Mouse (Mus musculus): ENCODE data around the gene Syt12. TPM values are rescaled to one million over a fixed set of nuclear protein-coding genes. Genes with fewer than 3 reads are reported as not detected.
A peak's percentile ranks its signal among the peaks of the same experiment; 100 is the strongest.
"Not testable (repeated sequence)": the region's sequence is repeated elsewhere in the genome, so short reads cannot be mapped to it uniquely, and the experiment has no call there.

The Syt12 gene
- polyA plus RNA-seq, 1 experiment from 2014 or later: 2.5 TPM

- no peak overlapping the region for H3K4me3 ChIP-seq (ENCODE audit: low read depth, low read length)
- peak; percentile 80 for DNase-seq (ENCODE audit: low spot score)
- no peak for ATAC-seq (ENCODE audit: low FRiP score, low TSS enrichment)
- WGBS: 13% methylated on average over 11 of the region's 11 CpGs
- H3K36me3 ChIP-seq (ENCODE audit: control insufficient read depth, insufficient read depth, low read length): no peaks in the 10 kb centered on the region
- H3K27ac ChIP-seq (replicated peaks): no peak overlapping the region
- no peaks in the 10 kb centered on the region for H3K9me3 ChIP-seq (ENCODE audit: control insufficient read depth, low read length)
- H3K4me1 ChIP-seq (replicated peaks; ENCODE audit: control insufficient read depth, insufficient read depth): no peaks in the 10 kb centered on the region
- no peak overlapping the region for H3K4me2 ChIP-seq (replicated peaks; ENCODE audit: low read depth)
- no peak overlapping the region for H3K9ac ChIP-seq (ENCODE audit: low read length)
- no peak for TF ChIP-seq EP300 (optimal IDR thresholded peaks at IDR 0.05)
- TF ChIP-seq CTCF (IDR thresholded peaks at IDR 0.05; ENCODE audit: low read depth): peak; percentile 78
- no peaks in the 10 kb centered on the region for H3K27me3 ChIP-seq (ENCODE audit: control insufficient read depth, insufficient read depth, low read length)
Observed at GRCm38 (mm10) chr19:4456227-4456626, 21.0 kb downstream of the Syt12 start.

DNA sequence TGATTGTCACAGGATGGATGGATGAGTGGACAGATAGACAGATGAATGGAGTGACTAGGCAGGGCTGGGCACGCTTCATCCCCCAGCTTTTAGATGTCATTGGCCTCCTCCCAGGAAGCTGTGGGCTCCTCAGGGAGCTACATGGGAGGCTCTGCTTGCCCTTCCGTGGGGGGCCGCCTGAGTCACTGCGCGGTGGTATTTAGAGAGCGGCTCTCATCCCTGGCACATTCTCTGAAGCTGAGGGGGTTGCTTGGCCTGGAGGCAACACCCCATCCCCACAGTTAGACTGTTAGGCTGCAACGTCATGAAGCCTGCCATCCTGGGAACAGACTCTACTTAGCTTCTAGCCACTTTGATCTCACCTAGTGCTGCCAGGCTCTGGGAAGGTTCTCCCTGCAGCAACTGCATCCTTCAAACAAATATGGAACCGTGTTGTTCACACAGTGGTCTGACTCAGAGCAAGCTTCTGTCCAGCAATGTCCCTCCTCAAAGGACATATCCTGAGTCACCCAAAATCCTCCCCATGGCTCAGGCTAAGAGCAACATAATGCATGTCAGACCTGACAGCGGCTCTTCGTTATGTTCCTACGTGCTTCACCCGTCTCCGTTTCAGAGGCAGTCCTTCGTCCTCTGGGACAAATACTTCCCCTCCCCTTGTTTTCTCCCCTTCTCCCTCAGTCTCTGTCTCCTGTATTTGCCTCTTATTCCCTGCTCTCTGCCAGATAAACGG, 22.0 kb downstream of the Syt12 start:
- H3K9ac ChIP-seq (ENCODE audit: low read length): no peak overlapping the region
- 77% methylated on average over 15 of the region's 15 CpGs for WGBS
- no peak for DNase-seq (ENCODE audit: low spot score)
- H3K9me3 ChIP-seq (ENCODE audit: control insufficient read depth, low read length): no peaks in the 10 kb centered on the region
- no peak overlapping the region for H3K4me2 ChIP-seq (replicated peaks; ENCODE audit: low read depth)
- H3K27ac ChIP-seq (replicated peaks): no peak overlapping the region
- H3K4me3 ChIP-seq (ENCODE audit: low read depth, low read length): no peak overlapping the region
- TF ChIP-seq CTCF (IDR thresholded peaks at IDR 0.05; ENCODE audit: low read depth): no peak
- no peak for TF ChIP-seq EP300 (optimal IDR thresholded peaks at IDR 0.05)
- no peaks in the 10 kb centered on the region for H3K36me3 ChIP-seq (ENCODE audit: control insufficient read depth, insufficient read depth, low read length)
- no peaks in the 10 kb centered on the region for H3K4me1 ChIP-seq (replicated peaks; ENCODE audit: control insufficient read depth, insufficient read depth)
- H3K27me3 ChIP-seq (ENCODE audit: control insufficient read depth, insufficient read depth, low read length): no peaks in the 10 kb centered on the region
- ATAC-seq (ENCODE audit: low FRiP score, low TSS enrichment): no peak

DNA sequence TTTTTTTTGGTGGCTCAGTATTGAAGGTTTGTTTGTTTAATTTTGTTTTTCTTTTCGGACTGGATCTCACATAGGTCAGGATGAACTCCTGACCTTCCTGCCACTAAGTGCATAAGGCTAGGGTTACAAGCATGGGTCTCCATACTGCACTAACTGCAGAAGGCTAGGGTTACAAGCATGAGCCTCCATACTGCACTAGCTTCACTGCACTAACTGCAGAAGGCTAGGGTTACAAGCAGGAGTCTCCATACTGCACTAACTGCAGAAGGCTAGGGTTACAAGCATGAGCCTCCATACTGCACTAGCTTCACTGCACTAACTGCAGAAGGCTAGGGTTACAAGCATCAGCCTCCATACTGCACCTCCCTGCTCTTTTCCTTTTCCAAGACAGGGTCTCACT, 23.2 kb downstream of the Syt12 start:
- not testable (repeated sequence) for H3K9ac ChIP-seq (ENCODE audit: low read length); H3K4me2 ChIP-seq (replicated peaks; ENCODE audit: low read depth); H3K36me3 ChIP-seq (ENCODE audit: control insufficient read depth, insufficient read depth, low read length); H3K4me1 ChIP-seq (replicated peaks; ENCODE audit: control insufficient read depth, insufficient read depth); H3K9me3 ChIP-seq (ENCODE audit: control insufficient read depth, low read length); DNase-seq (ENCODE audit: low spot score); ATAC-seq (ENCODE audit: low FRiP score, low TSS enrichment); H3K27ac ChIP-seq (replicated peaks); H3K4me3 ChIP-seq (ENCODE audit: low read depth, low read length); H3K27me3 ChIP-seq (ENCODE audit: control insufficient read depth, insufficient read depth, low read length)
- WGBS: 16% methylated on average over 1 of the region's 1 CpGs

- no peak for ATAC-seq (ENCODE audit: low FRiP score, low TSS enrichment)
- Histone ChIP-seq H3K27ac (replicated peaks) (peak overlapping the region; percentile 77; the same call in 1 of the 2 replicates), H3K9ac (ENCODE audit: low read length) (no peak overlapping the region; the same call in 1 of the 2 replicates), H3K9me3 (ENCODE audit: control insufficient read depth, low read length) (no peaks in the 10 kb centered on the region), H3K27me3 (ENCODE audit: control insufficient read depth, insufficient read depth, low read length) (no peaks in the 10 kb centered on the region), H3K4me1 (replicated peaks; ENCODE audit: control insufficient read depth, insufficient read depth) (no peaks in the 10 kb centered on the region), H3K4me3 (ENCODE audit: low read depth, low read length) (no peak overlapping the region), H3K36me3 (ENCODE audit: control insufficient read depth, insufficient read depth, low read length) (no peaks in the 10 kb centered on the region), H3K4me2 (replicated peaks; ENCODE audit: low read depth) (no peak overlapping the region)
- no peak for DNase-seq (ENCODE audit: low spot score)
- 49% methylated on average over 4 of the region's 4 CpGs for WGBS
- TF ChIP-seq CTCF (IDR thresholded peaks at IDR 0.05; ENCODE audit: low read depth): no peak
- no peak for TF ChIP-seq EP300 (optimal IDR thresholded peaks at IDR 0.05)
Observed at GRCm38 (mm10) chr19:4452525-4452924, 24.7 kb downstream of the Syt12 start.

GRCm38 (mm10) chr19:4451965-4452364, 25.3 kb downstream of the Syt12 start:
- no peaks in the 10 kb centered on the region for H3K9me3 ChIP-seq (ENCODE audit: control insufficient read depth, low read length)
- H3K4me3 ChIP-seq (ENCODE audit: low read depth, low read length): no peak overlapping the region
- no peak for TF ChIP-seq EP300 (optimal IDR thresholded peaks at IDR 0.05)
- no peak for TF ChIP-seq CTCF (IDR thresholded peaks at IDR 0.05; ENCODE audit: low read depth)
- H3K27ac ChIP-seq (replicated peaks): peak overlapping the region; percentile 77
- H3K9ac ChIP-seq (ENCODE audit: low read length): peak overlapping the region; percentile 23; the same call in 1 of the 2 replicates
- no peak overlapping the region for H3K4me2 ChIP-seq (replicated peaks; ENCODE audit: low read depth)
- H3K4me1 ChIP-seq (replicated peaks; ENCODE audit: control insufficient read depth, insufficient read depth): no peaks in the 10 kb centered on the region
- ATAC-seq (ENCODE audit: low FRiP score, low TSS enrichment): no peak
- 60% methylated on average over 5 of the region's 5 CpGs for WGBS
- no peaks in the 10 kb centered on the region for H3K27me3 ChIP-seq (ENCODE audit: control insufficient read depth, insufficient read depth, low read length)
- DNase-seq (ENCODE audit: low spot score): no peak
- H3K36me3 ChIP-seq (ENCODE audit: control insufficient read depth, insufficient read depth, low read length): no peaks in the 10 kb centered on the region

- TF ChIP-seq CTCF (IDR thresholded peaks at IDR 0.05; ENCODE audit: low read depth) (no peak), EP300 (optimal IDR thresholded peaks at IDR 0.05) (no peak)
- DNase-seq (ENCODE audit: low spot score) (peak; percentile 74), ATAC-seq (ENCODE audit: low FRiP score, low TSS enrichment) (peak; percentile 89)
- no peaks in the 10 kb centered on the region for H3K9me3 ChIP-seq (ENCODE audit: control insufficient read depth, low read length)
- no peaks in the 10 kb centered on the region for H3K36me3 ChIP-seq (ENCODE audit: control insufficient read depth, insufficient read depth, low read length)
- no peak overlapping the region for H3K4me3 ChIP-seq (ENCODE audit: low read depth, low read length)
- H3K27ac ChIP-seq (replicated peaks): peak overlapping the region; percentile 56
- no peak overlapping the region for H3K4me2 ChIP-seq (replicated peaks; ENCODE audit: low read depth)
- no peaks in the 10 kb centered on the region for H3K27me3 ChIP-seq (ENCODE audit: control insufficient read depth, insufficient read depth, low read length)
- WGBS: 46% methylated on average over 8 of the region's 8 CpGs
- no peaks in the 10 kb centered on the region for H3K4me1 ChIP-seq (replicated peaks; ENCODE audit: control insufficient read depth, insufficient read depth)
- H3K9ac ChIP-seq (ENCODE audit: low read length): no peak overlapping the region
Observed at GRCm38 (mm10) chr19:4451098-4451497, 26.1 kb downstream of the Syt12 start.

Data from stomach, postnatal 0 days (tissue).